Mouse (Mus musculus) hindbrain, embryonic 12.5 days (tissue): ENCODE measurements around the gene Pold4. TPM values are rescaled to one million over a fixed set of nuclear protein-coding genes. Genes with fewer than 3 reads are reported as not detected.

ENCODE experiments used
- ATAC-seq: fragments of 200-750 bp; cut with Nextera tagmentation; 2 replicates; pipeline ENCODE4 v1.8.0; 2017; ENCODE audit warnings: moderate TSS enrichment; ENCODE audit not compliant: low FRiP score
- H3K27ac ChIP-seq: fragments of 300-500 bp; sonication (generic); 2 replicates; pipeline ENCODE4 v1.5.1; 2016; ENCODE audit warnings: mild to moderate bottlenecking
- H3K27me3 ChIP-seq: fragments of 300-500 bp; sonication (generic); 2 replicates; pipeline ENCODE4 v1.6.1; 2016; ENCODE audit warnings: mild to moderate bottlenecking
- H3K36me3 ChIP-seq: fragments of 300-500 bp; sonication (generic); 2 replicates; pipeline ENCODE4 v1.6.1; 2016; ENCODE audit warnings: mild to moderate bottlenecking
- H3K4me1 ChIP-seq: fragments of 300-500 bp; sonication (generic); 2 replicates; pipeline ENCODE4 v1.6.1; 2016
- H3K4me2 ChIP-seq: fragments of 300-500 bp; sonication (generic); replicated peaks from 2 replicates; pipeline ENCODE4 v1.6.1; 2016; ENCODE audit warnings: mild to moderate bottlenecking
- H3K4me3 ChIP-seq: fragments of 300-500 bp; sonication (generic); 2 replicates; pipeline ENCODE4 v1.5.1; 2016; ENCODE audit warnings: mild to moderate bottlenecking
- H3K9ac ChIP-seq: fragments of 300-500 bp; sonication (generic); 2 replicates; pipeline ENCODE4 v1.6.1; 2016; ENCODE audit warnings: mild to moderate bottlenecking, moderate library complexity
- H3K9me3 ChIP-seq: fragments of 300-500 bp; sonication (generic); replicated peaks from 2 replicates; pipeline ENCODE4 v1.6.1; 2016; ENCODE audit warnings: mild to moderate bottlenecking
- WGBS: fragments of 180-500 bp; shearing (Covaris S2); methylation state at CpG from one replicate; pipeline ENCODE4 v1.1.7; 2016; 5-methylcytosine and 5-hydroxymethylcytosine counted together
- microRNA-seq: library from miRNA; unstranded; fragments of <30 nt; microRNA quantifications from one replicate; pipeline ENCODE4, GENCODE M21; 2017
- polyA plus RNA-seq: library from polyadenylated mRNA; unstranded; fragments of >200 nt; fragmentation: Nextera tagmentation; extraction: Ambion mirVana; gene quantifications from 2 replicates; pipeline ENCODE4 v1.2.1, GENCODE M21; 2016

Pold4 gene
- polyA plus RNA-seq, 1 experiment from 2014 or later: 17.2 TPM

DNA sequence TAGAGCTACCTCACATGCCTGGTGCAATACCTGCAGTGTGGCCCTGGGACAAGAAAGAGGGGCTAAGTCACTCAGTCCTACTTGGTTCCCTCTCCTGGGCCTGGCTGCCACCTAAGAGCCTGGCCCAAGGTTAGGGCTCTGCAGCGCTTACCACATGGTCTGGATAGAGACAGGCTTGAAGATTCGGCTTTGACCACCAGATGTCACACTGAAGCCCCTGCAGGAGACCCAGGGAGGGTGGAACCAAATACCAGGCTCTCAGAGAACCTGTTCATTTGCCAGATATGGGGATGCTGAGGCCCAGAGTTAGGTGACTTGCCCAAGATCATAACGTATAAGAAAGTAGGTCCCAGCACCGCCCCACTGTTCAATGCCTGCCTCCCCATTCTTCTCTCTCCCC is 34.3 kb downstream of the Pold4 start:
- no peaks in the 10 kb centered on the region for H3K9me3 ChIP-seq
- peaks cover 37% of the 10 kb centered on the region for H3K27me3 ChIP-seq
- WGBS: 62% methylated on average over 4 of the region's 4 CpGs
- H3K4me3 ChIP-seq: no peak overlapping the region
- H3K27ac ChIP-seq: no peak overlapping the region
- ATAC-seq: no peak
- H3K4me1 ChIP-seq: peaks cover 6% of the 10 kb centered on the region; the same call in 1 of the 2 replicates
- no peak overlapping the region for H3K9ac ChIP-seq
- H3K36me3 ChIP-seq: 0 out of 2 replicates have a peak, but pooled peaks cover 5% of the 10 kb centered on the region
- no peak overlapping the region for H3K4me2 ChIP-seq

DNA sequence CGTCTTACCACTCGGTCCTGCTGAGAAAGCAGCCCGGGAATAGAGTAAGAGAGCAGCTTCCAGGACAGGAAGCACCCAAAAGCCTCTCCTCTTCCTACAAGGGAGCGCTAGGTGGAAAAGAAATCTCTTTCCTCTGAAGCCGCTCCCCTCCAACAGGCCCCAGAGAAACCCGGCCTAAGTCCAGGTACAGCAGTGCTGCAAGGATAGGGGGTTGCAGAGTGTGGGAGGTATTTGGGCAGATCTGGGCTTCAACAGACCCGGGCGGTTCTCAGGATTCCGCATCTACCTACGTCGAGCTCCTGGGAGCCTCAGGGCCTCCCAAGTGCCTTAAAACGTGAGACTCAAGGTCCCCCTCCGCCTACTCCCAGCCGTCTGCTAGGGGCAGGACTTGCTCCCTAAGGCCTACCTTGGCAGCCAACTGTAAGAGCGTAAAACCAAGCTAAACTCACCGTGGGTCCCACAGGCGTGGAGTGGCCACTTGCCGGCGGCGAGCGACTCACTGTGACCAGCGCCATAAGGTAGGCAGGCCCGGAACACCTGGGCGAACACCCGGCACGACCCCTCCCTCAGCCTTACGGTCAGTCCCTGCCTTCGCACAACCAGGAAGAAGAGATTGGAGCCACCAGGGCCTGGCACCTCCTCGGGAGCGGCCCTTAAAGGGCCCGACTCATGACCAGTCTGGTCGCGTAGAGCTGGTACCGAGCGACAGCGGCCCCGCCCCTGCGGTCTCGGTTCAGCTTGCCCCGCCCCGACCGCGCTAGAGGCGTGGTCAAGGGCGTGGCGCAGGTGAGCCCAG is 37.1 kb downstream of the Pold4 start, which contains the start of gene Ssh3:
TSS of gene Ssh3 (minus strand) at position 615 of the 796 bp plus-strand sequence.
- peak within 1 kb of the TSS; percentile 51 for H3K4me2 ChIP-seq
- peaks cover 6% of the 10 kb centered on the region; the same call in 1 of the 2 replicates for H3K4me1 ChIP-seq
- no peak for ATAC-seq
- H3K27ac ChIP-seq: no peak within 1 kb of the TSS
- WGBS: 6% methylated on average over 46 of the region's 46 CpGs
- H3K27me3 ChIP-seq: peaks cover 37% of the 10 kb centered on the region
- peak within 1 kb of the TSS; percentile 27 for H3K4me3 ChIP-seq
- H3K9ac ChIP-seq: peak within 1 kb of the TSS; percentile 39; the same call in 1 of the 2 replicates
- 0 out of 2 replicates have a peak, but pooled peaks cover 13% of the 10 kb centered on the region for H3K36me3 ChIP-seq
- no peaks in the 10 kb centered on the region for H3K9me3 ChIP-seq

DNA sequence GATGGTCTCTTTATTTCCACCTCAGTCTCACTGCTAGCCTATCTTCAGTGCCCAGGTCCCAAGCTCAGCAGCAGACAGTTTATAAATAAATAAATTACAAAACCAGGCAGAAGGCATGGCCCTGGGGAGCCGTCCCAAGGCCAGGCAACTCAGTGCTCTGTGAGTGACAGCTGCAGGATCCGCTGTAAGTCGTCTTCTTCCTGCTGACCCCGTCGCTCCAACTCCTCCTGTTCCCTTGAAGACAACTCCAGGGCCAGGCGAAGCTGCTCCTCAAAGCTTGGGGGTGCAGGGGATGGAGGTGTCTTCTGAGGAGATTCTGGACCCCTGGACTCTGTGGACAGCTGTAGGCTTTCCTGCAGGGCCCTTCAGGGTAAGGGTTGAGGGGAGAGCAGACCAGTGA is 38.5 kb downstream of the Pold4 start:
- H3K9ac ChIP-seq: no peak overlapping the region
- H3K4me2 ChIP-seq: no peak overlapping the region
- WGBS: 59% methylated on average over 6 of the region's 6 CpGs
- no peak overlapping the region for H3K4me3 ChIP-seq
- ATAC-seq: no peak
- H3K9me3 ChIP-seq: no peaks in the 10 kb centered on the region
- H3K4me1 ChIP-seq: peaks cover 6% of the 10 kb centered on the region; the same call in 1 of the 2 replicates
- H3K36me3 ChIP-seq: 0 out of 2 replicates have a peak, but pooled peaks cover 13% of the 10 kb centered on the region
- no peak overlapping the region for H3K27ac ChIP-seq
- H3K27me3 ChIP-seq: peaks cover 37% of the 10 kb centered on the region

DNA sequence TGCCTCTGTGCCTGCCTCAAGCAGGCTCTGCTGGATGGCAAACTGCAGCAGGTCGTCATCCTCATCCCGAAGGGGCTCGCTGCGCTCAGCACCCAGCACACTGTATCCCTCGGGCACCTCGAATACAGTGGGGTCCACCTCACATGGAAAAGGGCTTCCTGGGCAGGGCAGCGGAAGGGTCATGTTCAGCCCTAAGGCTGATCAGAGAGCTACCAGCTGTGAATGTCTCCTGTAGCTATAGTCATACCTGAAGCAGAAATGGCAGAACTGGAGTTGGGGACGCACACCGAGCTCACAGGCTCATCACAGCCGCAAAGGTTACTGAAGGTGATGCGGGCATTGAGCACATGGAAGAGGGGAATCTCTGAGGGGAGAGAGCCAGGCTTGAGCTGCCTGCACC is 39.3 kb downstream of the Pold4 start:
- Histone ChIP-seq H3K27me3 (peaks cover 37% of the 10 kb centered on the region), H3K4me2 (no peak overlapping the region), H3K4me3 (no peak overlapping the region), H3K9me3 (0 out of 2 replicates have a peak, but pooled peaks cover 2% of the 10 kb centered on the region), H3K9ac (no peak overlapping the region), H3K36me3 (0 out of 2 replicates have a peak, but pooled peaks cover 13% of the 10 kb centered on the region), H3K4me1 (peaks cover 6% of the 10 kb centered on the region; the same call in 1 of the 2 replicates), H3K27ac (no peak overlapping the region)
- WGBS: 95% methylated on average over 11 of the region's 11 CpGs
- no peak for ATAC-seq

GRCm38 (mm10) chr19:4279487-4279886 is 47.8 kb downstream of the Pold4 start:
- H3K9me3 ChIP-seq: 0 out of 2 replicates have a peak, but pooled peaks cover 9% of the 10 kb centered on the region
- H3K27me3 ChIP-seq: peaks cover 6% of the 10 kb centered on the region; the same call in 1 of the 2 replicates
- ATAC-seq: no peak
- H3K4me3 ChIP-seq: no peak overlapping the region
- peaks cover 8% of the 10 kb centered on the region for H3K36me3 ChIP-seq
- no peak overlapping the region for H3K4me2 ChIP-seq
- peaks cover 16% of the 10 kb centered on the region for H3K4me1 ChIP-seq
- 100% methylated on average over 1 of the region's 1 CpGs for WGBS
- H3K9ac ChIP-seq: no peak overlapping the region
- no peak overlapping the region for H3K27ac ChIP-seq

- H3K27me3 ChIP-seq: peaks cover 6% of the 10 kb centered on the region; the same call in 1 of the 2 replicates
- H3K4me3 ChIP-seq: no peak overlapping the region
- no peak for ATAC-seq
- peaks cover 10% of the 10 kb centered on the region for H3K36me3 ChIP-seq
- H3K9ac ChIP-seq: no peak overlapping the region
- peaks cover 16% of the 10 kb centered on the region for H3K4me1 ChIP-seq
- H3K9me3 ChIP-seq: 0 out of 2 replicates have a peak, but pooled peaks cover 9% of the 10 kb centered on the region
- no peak overlapping the region for H3K4me2 ChIP-seq
- WGBS: 97% methylated on average over 9 of the region's 9 CpGs
- H3K27ac ChIP-seq: no peak overlapping the region
Observed at GRCm38 (mm10) chr19:4280425-4280824, 48.7 kb downstream of the Pold4 start.

- H3K4me2 ChIP-seq: peak within 1 kb of the TSS; percentile 76
- WGBS: under 1% methylated on average over 47 of the region's 50 CpGs
- ATAC-seq: peak; percentile 95
- H3K9ac ChIP-seq: peak within 1 kb of the TSS; percentile 74
- H3K9me3 ChIP-seq: 0 out of 2 replicates have a peak, but pooled peaks cover 5% of the 10 kb centered on the region
- H3K27me3 ChIP-seq: peaks cover 6% of the 10 kb centered on the region; the same call in 1 of the 2 replicates
- H3K4me1 ChIP-seq: peaks cover 16% of the 10 kb centered on the region
- H3K4me3 ChIP-seq: peak within 1 kb of the TSS; percentile 60
- peaks cover 36% of the 10 kb centered on the region for H3K36me3 ChIP-seq
- H3K27ac ChIP-seq: peak within 1 kb of the TSS; percentile 58; the same call in 1 of the 2 replicates
Observed at GRCm38 (mm10) chr19:4282898-4283553, 51.3 kb downstream of the Pold4 start, which contains the start of gene Ankrd13d. TSS of gene Ankrd13d (minus strand) at chr19:4283137.

Small RNA genes lying within 50 kb of the gene (microRNA-seq; reads per million reads assigned to microRNA genes)
- gene Gm26115 (not detected), gene Mir6985 (not detected)

Other genes with a start within 250 kb of the Pold4 start
- gene Acy3, start 245.3 kb upstream of the Pold4 start, polyA plus RNA-seq: 2.4 and 2.6 TPM in 2 replicates
- gene Tbx10, start 239.1 kb upstream of the Pold4 start, polyA plus RNA-seq: 0.35 and 0.47 TPM in 2 replicates
- gene Nudt8, start 231.3 kb upstream of the Pold4 start, polyA plus RNA-seq: 18.7 and 18.9 TPM in 2 replicates
- 3.2 and 4.2 TPM in 2 replicates for gene Gm49405, start 231.3 kb upstream of the Pold4 start, polyA plus RNA-seq
- gene Doc2g, start 228.6 kb upstream of the Pold4 start, polyA plus RNA-seq: 4.4 and 5.8 TPM in 2 replicates
- gene Ndufv1, start 219.1 kb upstream of the Pold4 start, polyA plus RNA-seq: 187 and 188 TPM in 2 replicates
- 357 and 360 TPM in 2 replicates for gene Gstp1, start 193.9 kb upstream of the Pold4 start, polyA plus RNA-seq
- 1.5 and 8.3 TPM in 2 replicates for gene Gstp2, start 185.9 kb upstream of the Pold4 start, polyA plus RNA-seq
- gene Gstp3, start 172.3 kb upstream of the Pold4 start, polyA plus RNA-seq: not detected in 2 replicates
- gene Cabp2, start 150.3 kb upstream of the Pold4 start, polyA plus RNA-seq: not detected in 2 replicates
- 65.6 and 76.9 TPM in 2 replicates for gene Cdk2ap2, start 134.7 kb upstream of the Pold4 start, polyA plus RNA-seq
- 19.6 and 24.4 TPM in 2 replicates for gene Pitpnm1, start 131.9 kb upstream of the Pold4 start, polyA plus RNA-seq
- 68.8 and 71.3 TPM in 2 replicates for gene Aip, start 106.0 kb upstream of the Pold4 start, polyA plus RNA-seq
- gene Gpr152, start 92.1 kb upstream of the Pold4 start, polyA plus RNA-seq: 0.05 TPM in 1 of 2 replicates, not detected in the other
- 0.16 and 0.39 TPM in 2 replicates for gene Cabp4, start 87.9 kb upstream of the Pold4 start, polyA plus RNA-seq
- gene Coro1b, start 83.3 kb upstream of the Pold4 start, polyA plus RNA-seq: 128 and 131 TPM in 2 replicates
- gene Ptprcap, start 78.3 kb upstream of the Pold4 start, polyA plus RNA-seq: 1.0 and 1.2 TPM in 2 replicates
- gene Rps6kb2, start 68.5 kb upstream of the Pold4 start, polyA plus RNA-seq: 64.8 and 68.2 TPM in 2 replicates
- gene Carns1, start 56.4 kb upstream of the Pold4 start, polyA plus RNA-seq: 4.7 and 5.0 TPM in 2 replicates
- gene Tbc1d10c, start 40.6 kb upstream of the Pold4 start, polyA plus RNA-seq: 0.58 and 1.0 TPM in 2 replicates
- 662 and 684 TPM in 2 replicates for gene Ppp1ca, start 39.8 kb upstream of the Pold4 start, polyA plus RNA-seq
- 30.5 and 31.2 TPM in 2 replicates for gene Rad9a, start 30.2 kb upstream of the Pold4 start, polyA plus RNA-seq
- 2.1 and 2.8 TPM in 2 replicates for gene Clcf1, start 17.7 kb upstream of the Pold4 start, polyA plus RNA-seq
- gene AC109138.7, start 17.5 kb upstream of the Pold4 start, polyA plus RNA-seq: not detected in 2 replicates
- 10.1 and 10.4 TPM in 2 replicates for gene Ssh3, start 37.3 kb downstream of the Pold4 start, polyA plus RNA-seq
- 17.5 and 22.1 TPM in 2 replicates for gene Ankrd13d, start 51.2 kb downstream of the Pold4 start, polyA plus RNA-seq
- 21.8 and 22.0 TPM in 2 replicates for gene Grk2, start 74.3 kb downstream of the Pold4 start, polyA plus RNA-seq
- 59.7 TPM in 2 replicates for gene Kdm2a, start 166.4 kb downstream of the Pold4 start, polyA plus RNA-seq
- gene Rhod, start 207.5 kb downstream of the Pold4 start, polyA plus RNA-seq: 15.3 and 16.4 TPM in 2 replicates
- gene Syt12, start 245.5 kb downstream of the Pold4 start, polyA plus RNA-seq: 1.5 and 1.7 TPM in 2 replicates